Mouse (Mus musculus): ENCODE results near the gene Esrrg. TPM values are rescaled to one million over a fixed set of nuclear protein-coding genes. Genes with fewer than 3 reads are reported as not detected.

Gene Esrrg
- polyA plus RNA-seq, 1 experiment from 2014 or later = 1.2 TPM

DNA sequence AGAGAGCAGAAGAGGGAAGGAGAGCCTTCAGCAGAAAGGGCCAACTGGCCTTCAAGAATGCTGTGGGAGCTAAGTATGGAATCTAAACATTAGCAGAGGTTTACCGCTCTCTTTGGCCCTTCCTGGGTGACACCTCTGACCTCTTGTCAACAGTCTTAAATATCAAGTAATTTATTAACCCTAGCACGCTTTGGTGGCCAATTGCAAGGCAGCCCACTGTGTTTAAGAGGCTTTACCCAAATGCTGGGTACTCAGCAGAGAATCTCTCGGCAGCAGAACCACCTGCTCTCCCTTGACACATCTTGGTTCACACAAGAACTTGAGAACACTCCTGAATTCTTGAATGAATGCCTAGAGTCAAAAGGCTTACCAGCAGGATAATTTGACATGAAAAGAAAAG, 293.6 kb downstream of the Esrrg start:
- 8% methylated on average over 3 of the region's 3 CpGs for WGBS
- Histone ChIP-seq H3K27ac (replicated peaks; ENCODE audit: low read depth, low read length) (no peak overlapping the region), H3K9me3 (ENCODE audit: control insufficient read depth, low read length) (no peaks in the 10 kb centered on the region), H3K4me3 (ENCODE audit: low read depth, low read length) (no peak overlapping the region), H3K36me3 (ENCODE audit: control insufficient read depth, insufficient read depth, low read length) (no peaks in the 10 kb centered on the region), H3K4me2 (ENCODE audit: low read depth, severe bottlenecking) (no peak overlapping the region), H3K9ac (ENCODE audit: low read length) (no peak overlapping the region), H3K27me3 (ENCODE audit: control insufficient read depth, insufficient read depth, low read length) (no peaks in the 10 kb centered on the region), H3K4me1 (ENCODE audit: control insufficient read depth, insufficient read depth, low read length) (0 out of 2 replicates have a peak, but pooled peaks cover 3% of the 10 kb centered on the region)
- ATAC-seq (ENCODE audit: insufficient number of reproducible peaks, low FRiP score, low TSS enrichment, low read depth) (no peak), DNase-seq (ENCODE audit: low spot score) (no peak)

DNA sequence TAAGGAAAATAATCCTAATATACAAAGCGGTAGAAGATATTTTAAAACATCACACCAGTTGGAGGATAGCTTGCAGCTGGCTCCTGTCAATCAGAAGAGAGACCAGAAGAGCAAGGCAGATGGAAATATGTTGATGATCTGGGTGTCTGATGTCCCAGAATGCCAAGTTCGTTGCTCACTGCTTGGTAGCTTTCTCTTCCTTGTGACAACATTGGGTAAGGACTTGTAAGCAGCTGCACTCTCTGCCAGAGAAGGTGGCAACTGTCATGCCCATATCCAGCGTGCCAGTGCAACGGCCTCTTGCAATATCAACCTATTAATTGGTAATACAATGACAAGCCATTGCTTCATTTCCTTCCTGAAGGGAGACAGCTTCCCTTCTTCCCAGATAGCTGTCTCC, 296.1 kb downstream of the Esrrg start:
- H3K4me1 ChIP-seq (ENCODE audit: control insufficient read depth, insufficient read depth, low read length) = peaks cover 8% of the 10 kb centered on the region; the same call in 1 of the 2 replicates
- no peak overlapping the region for H3K27ac ChIP-seq (replicated peaks; ENCODE audit: low read depth, low read length)
- H3K36me3 ChIP-seq (ENCODE audit: control insufficient read depth, insufficient read depth, low read length) = no peaks in the 10 kb centered on the region
- 87% methylated on average over 4 of the region's 4 CpGs for WGBS
- ATAC-seq (ENCODE audit: insufficient number of reproducible peaks, low FRiP score, low TSS enrichment, low read depth) (no peak), DNase-seq (ENCODE audit: low spot score) (no peak)
- H3K27me3 ChIP-seq (ENCODE audit: control insufficient read depth, insufficient read depth, low read length) = no peaks in the 10 kb centered on the region
- no peaks in the 10 kb centered on the region for H3K9me3 ChIP-seq (ENCODE audit: control insufficient read depth, low read length)
- H3K9ac ChIP-seq (ENCODE audit: low read length) = no peak overlapping the region
- no peak overlapping the region for H3K4me3 ChIP-seq (ENCODE audit: low read depth, low read length)
- no peak overlapping the region for H3K4me2 ChIP-seq (ENCODE audit: low read depth, severe bottlenecking)

GRCm38 (mm10) chr1:187907407-187907806, 298.8 kb downstream of the Esrrg start:
- DNase-seq (ENCODE audit: low spot score) (peak; percentile 38), ATAC-seq (ENCODE audit: insufficient number of reproducible peaks, low FRiP score, low TSS enrichment, low read depth) (no peak)
- Histone ChIP-seq H3K9ac (ENCODE audit: low read length) (no peak overlapping the region), H3K4me2 (ENCODE audit: low read depth, severe bottlenecking) (no peak overlapping the region), H3K36me3 (ENCODE audit: control insufficient read depth, insufficient read depth, low read length) (no peaks in the 10 kb centered on the region), H3K27me3 (ENCODE audit: control insufficient read depth, insufficient read depth, low read length) (no peaks in the 10 kb centered on the region), H3K4me3 (ENCODE audit: low read depth, low read length) (no peak overlapping the region), H3K27ac (replicated peaks; ENCODE audit: low read depth, low read length) (no peak overlapping the region), H3K4me1 (ENCODE audit: control insufficient read depth, insufficient read depth, low read length) (peaks cover 8% of the 10 kb centered on the region; the same call in 1 of the 2 replicates), H3K9me3 (ENCODE audit: control insufficient read depth, low read length) (no peaks in the 10 kb centered on the region)
- 54% methylated on average over 7 of the region's 7 CpGs for WGBS

DNA sequence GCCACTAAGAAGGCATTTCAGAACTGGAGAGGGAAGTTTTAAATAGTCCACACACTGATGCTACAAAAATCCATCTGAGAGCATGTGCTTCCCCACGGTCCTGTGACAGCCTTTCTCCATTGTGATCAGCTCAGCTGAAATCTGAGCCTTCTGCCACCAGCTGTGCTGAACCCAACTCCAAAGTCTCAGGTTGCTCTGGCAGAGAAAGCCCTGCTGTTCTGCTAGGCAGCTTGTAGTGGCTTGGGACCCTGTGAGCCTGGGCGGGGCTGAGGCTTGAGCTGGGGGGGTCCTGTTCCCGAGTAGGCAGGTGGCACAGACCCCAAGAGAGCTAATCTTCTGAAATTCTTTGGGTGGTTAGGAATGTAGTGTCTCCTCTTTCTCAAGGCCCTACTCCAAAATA, 299.3 kb downstream of the Esrrg start:
- Histone ChIP-seq H3K9me3 (ENCODE audit: control insufficient read depth, low read length) (no peaks in the 10 kb centered on the region), H3K27ac (replicated peaks; ENCODE audit: low read depth, low read length) (no peak overlapping the region), H3K36me3 (ENCODE audit: control insufficient read depth, insufficient read depth, low read length) (no peaks in the 10 kb centered on the region), H3K4me1 (ENCODE audit: control insufficient read depth, insufficient read depth, low read length) (peaks cover 8% of the 10 kb centered on the region; the same call in 1 of the 2 replicates), H3K9ac (ENCODE audit: low read length) (no peak overlapping the region), H3K4me3 (ENCODE audit: low read depth, low read length) (no peak overlapping the region), H3K4me2 (ENCODE audit: low read depth, severe bottlenecking) (no peak overlapping the region), H3K27me3 (ENCODE audit: control insufficient read depth, insufficient read depth, low read length) (no peaks in the 10 kb centered on the region)
- 2% methylated on average over 3 of the region's 3 CpGs for WGBS
- peak; percentile 82 for ATAC-seq (ENCODE audit: insufficient number of reproducible peaks, low FRiP score, low TSS enrichment, low read depth)
- DNase-seq (ENCODE audit: low spot score) = peak; percentile 74

GRCm38 (mm10) chr1:187910718-187911117, 302.1 kb downstream of the Esrrg start:
- Histone ChIP-seq H3K4me2 (ENCODE audit: low read depth, severe bottlenecking) (no peak overlapping the region), H3K9ac (ENCODE audit: low read length) (no peak overlapping the region), H3K4me1 (ENCODE audit: control insufficient read depth, insufficient read depth, low read length) (peaks cover 8% of the 10 kb centered on the region; the same call in 1 of the 2 replicates), H3K9me3 (ENCODE audit: control insufficient read depth, low read length) (no peaks in the 10 kb centered on the region), H3K27ac (replicated peaks; ENCODE audit: low read depth, low read length) (no peak overlapping the region), H3K4me3 (ENCODE audit: low read depth, low read length) (no peak overlapping the region), H3K27me3 (ENCODE audit: control insufficient read depth, insufficient read depth, low read length) (no peaks in the 10 kb centered on the region), H3K36me3 (ENCODE audit: control insufficient read depth, insufficient read depth, low read length) (no peaks in the 10 kb centered on the region)
- ATAC-seq (ENCODE audit: insufficient number of reproducible peaks, low FRiP score, low TSS enrichment, low read depth) (no peak), DNase-seq (ENCODE audit: low spot score) (no peak)
- 85% methylated on average over 7 of the region's 7 CpGs for WGBS

DNA sequence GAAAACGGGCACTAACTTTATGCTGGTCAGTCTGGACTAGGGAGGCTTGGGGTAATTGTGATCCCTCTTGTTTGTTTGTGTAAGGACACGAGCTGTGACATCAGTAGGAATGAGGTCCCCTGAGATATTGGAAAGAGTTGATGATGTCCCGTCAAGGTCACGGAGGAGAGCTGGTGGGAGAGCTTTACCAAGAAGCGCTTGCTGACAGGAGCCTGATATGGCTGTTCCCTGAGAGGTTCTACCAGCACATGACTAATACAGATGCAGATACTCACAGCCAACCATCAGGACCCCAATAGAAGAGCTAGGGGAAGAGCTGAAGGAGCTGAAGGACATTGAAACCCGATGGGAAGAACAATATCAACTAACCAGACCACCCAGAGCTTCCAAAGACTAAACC, 302.6 kb downstream of the Esrrg start:
- no peak overlapping the region for H3K27ac ChIP-seq (replicated peaks; ENCODE audit: low read depth, low read length)
- H3K4me1 ChIP-seq (ENCODE audit: control insufficient read depth, insufficient read depth, low read length) = peaks cover 8% of the 10 kb centered on the region; the same call in 1 of the 2 replicates
- no peak overlapping the region for H3K4me3 ChIP-seq (ENCODE audit: low read depth, low read length)
- no peak overlapping the region for H3K4me2 ChIP-seq (ENCODE audit: low read depth, severe bottlenecking)
- no peaks in the 10 kb centered on the region for H3K9me3 ChIP-seq (ENCODE audit: control insufficient read depth, low read length)
- no peak overlapping the region for H3K9ac ChIP-seq (ENCODE audit: low read length)
- ATAC-seq (ENCODE audit: insufficient number of reproducible peaks, low FRiP score, low TSS enrichment, low read depth) (no peak), DNase-seq (ENCODE audit: low spot score) (no peak)
- no peaks in the 10 kb centered on the region for H3K36me3 ChIP-seq (ENCODE audit: control insufficient read depth, insufficient read depth, low read length)
- no peaks in the 10 kb centered on the region for H3K27me3 ChIP-seq (ENCODE audit: control insufficient read depth, insufficient read depth, low read length)
- WGBS = 84% methylated on average over 6 of the region's 6 CpGs

GRCm38 (mm10) chr1:187918303-187918702, 309.7 kb downstream of the Esrrg start:
- whole genome bisulfite sequencing = 88% methylated on average over 6 of the region's 6 CpGs
- no peaks in the 10 kb centered on the region for H3K9me3 ChIP-seq (ENCODE audit: control insufficient read depth, low read length)
- no peak overlapping the region for H3K4me3 ChIP-seq (ENCODE audit: low read depth, low read length)
- no peak for DNase-seq (ENCODE audit: low spot score)
- H3K4me2 ChIP-seq (ENCODE audit: low read depth, severe bottlenecking) = no peak overlapping the region
- no peak for ATAC-seq (ENCODE audit: insufficient number of reproducible peaks, low FRiP score, low TSS enrichment, low read depth)
- H3K36me3 ChIP-seq (ENCODE audit: control insufficient read depth, insufficient read depth, low read length) = no peaks in the 10 kb centered on the region
- H3K27me3 ChIP-seq (ENCODE audit: control insufficient read depth, insufficient read depth, low read length) = no peaks in the 10 kb centered on the region
- H3K4me1 ChIP-seq (ENCODE audit: control insufficient read depth, insufficient read depth, low read length) = no peaks in the 10 kb centered on the region
- H3K27ac ChIP-seq (replicated peaks; ENCODE audit: low read depth, low read length) = no peak overlapping the region
- no peak overlapping the region for H3K9ac ChIP-seq (ENCODE audit: low read length)

GRCm38 (mm10) chr1:187918939-187919338, 310.3 kb downstream of the Esrrg start:
- Histone ChIP-seq H3K36me3 (ENCODE audit: control insufficient read depth, insufficient read depth, low read length) (no peaks in the 10 kb centered on the region), H3K27me3 (ENCODE audit: control insufficient read depth, insufficient read depth, low read length) (no peaks in the 10 kb centered on the region), H3K9me3 (ENCODE audit: control insufficient read depth, low read length) (no peaks in the 10 kb centered on the region), H3K9ac (ENCODE audit: low read length) (no peak overlapping the region), H3K4me2 (ENCODE audit: low read depth, severe bottlenecking) (no peak overlapping the region), H3K4me3 (ENCODE audit: low read depth, low read length) (no peak overlapping the region), H3K4me1 (ENCODE audit: control insufficient read depth, insufficient read depth, low read length) (no peaks in the 10 kb centered on the region), H3K27ac (replicated peaks; ENCODE audit: low read depth, low read length) (no peak overlapping the region)
- WGBS = 89% methylated on average over 4 of the region's 4 CpGs
- DNase-seq (ENCODE audit: low spot score) (no peak), ATAC-seq (ENCODE audit: insufficient number of reproducible peaks, low FRiP score, low TSS enrichment, low read depth) (no peak)

- DNase-seq (ENCODE audit: low spot score) (no peak), ATAC-seq (ENCODE audit: insufficient number of reproducible peaks, low FRiP score, low TSS enrichment, low read depth) (no peak)
- Histone ChIP-seq H3K9me3 (ENCODE audit: control insufficient read depth, low read length) (no peaks in the 10 kb centered on the region), H3K27ac (replicated peaks; ENCODE audit: low read depth, low read length) (no peak overlapping the region), H3K36me3 (ENCODE audit: control insufficient read depth, insufficient read depth, low read length) (no peaks in the 10 kb centered on the region), H3K9ac (ENCODE audit: low read length) (no peak overlapping the region), H3K27me3 (ENCODE audit: control insufficient read depth, insufficient read depth, low read length) (no peaks in the 10 kb centered on the region), H3K4me1 (ENCODE audit: control insufficient read depth, insufficient read depth, low read length) (no peaks in the 10 kb centered on the region), H3K4me3 (ENCODE audit: low read depth, low read length) (no peak overlapping the region), H3K4me2 (ENCODE audit: low read depth, severe bottlenecking) (no peak overlapping the region)
- WGBS = 79% methylated on average over 5 of the region's 5 CpGs
Measured at GRCm38 (mm10) chr1:187920156-187920777, 311.7 kb downstream of the Esrrg start.
